Mouse (Mus musculus) bone marrow, adult 2 months (tissue): ENCODE data around the gene Snx1.

Source experiments
- CTCF ChIP-seq: fragments of 200-500 bp; IDR thresholded peaks from 2 replicates; pipeline ENCODE4 v1.5.1; 2011; ENCODE audit warnings: low read length, control low read depth; ENCODE audit not compliant: control insufficient read depth, insufficient read depth
- POLR2A ChIP-seq: fragments of 200-500 bp; IDR thresholded peaks from 2 replicates; pipeline ENCODE4 v1.6.1; 2011; ENCODE audit warnings: low read depth, mild to moderate bottlenecking, control low read depth, low read length, borderline replicate concordance; ENCODE audit not compliant: control insufficient read depth

DNA sequence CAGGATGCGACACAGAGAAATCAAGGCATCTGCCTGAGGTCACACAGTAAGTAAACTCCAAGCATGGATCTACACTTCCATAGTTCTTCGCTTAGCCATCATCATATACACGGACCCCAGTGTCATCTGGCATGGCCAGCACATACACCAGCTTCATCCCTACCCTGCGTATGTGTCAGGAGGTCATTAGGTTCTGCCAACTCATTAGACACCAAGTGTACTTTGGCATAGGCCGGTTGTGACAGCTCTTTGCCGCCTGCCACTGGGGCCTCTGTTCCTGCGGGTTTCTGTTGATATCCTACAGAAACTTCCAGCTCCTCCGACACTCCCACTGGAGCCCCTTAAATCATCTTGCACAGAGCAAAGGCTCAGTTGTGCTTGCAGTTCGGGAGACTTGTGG is 27.6 kb upstream of the Snx1 start:
- TF ChIP-seq POLR2A (no peak), CTCF (no peak)
